Mouse (Mus musculus) kidney, embryonic 16.5 days (tissue): ENCODE data around the gene Nr2c2ap. TPM values are rescaled to one million over a fixed set of nuclear protein-coding genes. Genes with fewer than 3 reads are reported as not detected.
A peak's percentile ranks its signal among the peaks of the same experiment; 100 is the strongest.

Source experiments
- ATAC-seq: fragments of 200-750 bp; cut with Nextera tagmentation; 2 replicates; pipeline ENCODE4 v1.8.0; 2017; ENCODE audit warnings: moderate TSS enrichment; ENCODE audit not compliant: low FRiP score, low TSS enrichment
- H3K27ac ChIP-seq: fragments of 300-500 bp; sonication (generic); 2 replicates; pipeline ENCODE4 v1.5.1; 2014; ENCODE audit warnings: low read length
- H3K27me3 ChIP-seq: fragments of 300-500 bp; sonication (generic); 2 replicates; pipeline ENCODE4 v1.6.1; 2014; ENCODE audit warnings: low read length, control low read depth, mixed read lengths; ENCODE audit not compliant: insufficient read depth
- H3K36me3 ChIP-seq: fragments of 300-500 bp; sonication (generic); 2 replicates; pipeline ENCODE4 v1.6.1; 2014; ENCODE audit warnings: low read length, control low read depth, mixed read lengths; ENCODE audit not compliant: insufficient read depth
- H3K4me1 ChIP-seq: fragments of 300-500 bp; sonication (generic); 2 replicates; pipeline ENCODE4 v1.6.1; 2014; ENCODE audit warnings: low read length, control low read depth, mixed read lengths; ENCODE audit not compliant: insufficient read depth
- H3K4me2 ChIP-seq: fragments of 300-500 bp; sonication (generic); replicated peaks from 2 replicates; pipeline ENCODE4 v1.6.1; 2014; ENCODE audit warnings: low read depth, low read length
- H3K4me3 ChIP-seq: fragments of 300-500 bp; sonication (generic); 2 replicates; pipeline ENCODE4 v1.5.1; 2014; ENCODE audit warnings: mild to moderate bottlenecking, low read length
- H3K9ac ChIP-seq: fragments of 300-500 bp; sonication (generic); replicated peaks from 2 replicates; pipeline ENCODE4 v1.6.1; 2014; ENCODE audit warnings: low read length
- H3K9me3 ChIP-seq: fragments of 300-500 bp; sonication (generic); 2 replicates; pipeline ENCODE4 v1.6.1; 2016; ENCODE audit warnings: low read length, control low read depth
- WGBS: fragments of 180-500 bp; shearing (Covaris S2); extraction: QIAGEN DNeasy Blood & Tissue Kit; methylation state at CpG from one replicate; pipeline ENCODE4 v1.1.7; 2014; 5-methylcytosine and 5-hydroxymethylcytosine counted together
- polyA plus RNA-seq: library from polyadenylated mRNA; unstranded; fragments of >200 nt; fragmentation: Nextera tagmentation; extraction: Ambion mirVana; gene quantifications from 2 replicates; pipeline ENCODE4 v1.2.1, GENCODE M21; 2015

Gene Nr2c2ap
- polyA plus RNA-seq, 1 experiment from 2014 or later = 35.2 TPM

DNA sequence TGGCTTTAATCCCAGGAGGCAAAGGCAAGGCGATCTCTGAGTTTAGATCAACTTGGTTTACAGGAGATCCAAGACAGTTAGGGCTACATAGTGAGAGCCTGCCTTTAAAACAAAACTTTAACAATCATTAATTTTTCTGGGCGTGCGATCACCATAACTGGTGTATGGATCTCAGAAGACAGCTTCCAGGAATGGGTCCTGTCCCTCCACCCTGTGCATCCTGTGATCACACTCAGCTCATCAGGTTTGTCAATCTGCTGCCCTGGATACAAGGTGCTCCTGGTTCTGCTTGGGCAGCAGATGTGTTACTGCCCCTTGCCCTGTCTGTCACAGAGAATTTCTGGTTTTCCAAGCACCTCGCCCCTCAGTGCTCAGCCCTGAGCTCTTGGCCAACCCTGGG is 28.1 kb downstream of the Nr2c2ap start:
- H3K27me3 ChIP-seq = 0 out of 2 replicates have a peak, but pooled peaks cover 3% of the 10 kb centered on the region
- no peak overlapping the region for H3K9ac ChIP-seq
- no peak overlapping the region for H3K4me3 ChIP-seq
- H3K4me1 ChIP-seq = peaks cover 4% of the 10 kb centered on the region; the same call in 1 of the 2 replicates
- WGBS = 81% methylated on average over 4 of the region's 4 CpGs
- no peak overlapping the region for H3K4me2 ChIP-seq
- no peaks in the 10 kb centered on the region for H3K36me3 ChIP-seq
- no peak for ATAC-seq
- H3K27ac ChIP-seq = no peak overlapping the region
- H3K9me3 ChIP-seq = no peaks in the 10 kb centered on the region

- Histone ChIP-seq H3K36me3 (no peaks in the 10 kb centered on the region), H3K4me1 (peaks cover 4% of the 10 kb centered on the region; the same call in 1 of the 2 replicates), H3K4me2 (no peak overlapping the region), H3K4me3 (no peak overlapping the region), H3K9me3 (no peaks in the 10 kb centered on the region), H3K27ac (no peak overlapping the region), H3K9ac (no peak overlapping the region), H3K27me3 (0 out of 2 replicates have a peak, but pooled peaks cover 3% of the 10 kb centered on the region)
- 68% methylated on average over 13 of the region's 13 CpGs for WGBS
- no peak for ATAC-seq
These were observed 28.9 kb downstream of the Nr2c2ap start for GRCm38 (mm10) chr8:70160015-70160414.

GRCm38 (mm10) chr8:70163316-70163715 is 32.2 kb downstream of the Nr2c2ap start:
- H3K36me3 ChIP-seq = no peaks in the 10 kb centered on the region
- H3K9me3 ChIP-seq = no peaks in the 10 kb centered on the region
- H3K4me1 ChIP-seq = peaks cover 15% of the 10 kb centered on the region
- H3K27ac ChIP-seq = no peak overlapping the region
- no peak for ATAC-seq
- no peak overlapping the region for H3K9ac ChIP-seq
- no peak overlapping the region for H3K4me3 ChIP-seq
- peaks cover 13% of the 10 kb centered on the region for H3K27me3 ChIP-seq
- no peak overlapping the region for H3K4me2 ChIP-seq
- WGBS = 80% methylated on average over 3 of the region's 3 CpGs

- Histone ChIP-seq H3K4me3 (peak overlapping the region; percentile 39), H3K9me3 (no peaks in the 10 kb centered on the region), H3K4me1 (peaks cover 17% of the 10 kb centered on the region), H3K4me2 (peak overlapping the region; percentile 63), H3K27me3 (peaks cover 9% of the 10 kb centered on the region), H3K36me3 (no peaks in the 10 kb centered on the region), H3K9ac (peak overlapping the region; percentile 55), H3K27ac (no peak overlapping the region)
- WGBS = under 1% methylated on average over 21 of the region's 21 CpGs
- peak; percentile 83 for ATAC-seq
These were observed 35.5 kb downstream of the Nr2c2ap start for GRCm38 (mm10) chr8:70166504-70167110.

DNA sequence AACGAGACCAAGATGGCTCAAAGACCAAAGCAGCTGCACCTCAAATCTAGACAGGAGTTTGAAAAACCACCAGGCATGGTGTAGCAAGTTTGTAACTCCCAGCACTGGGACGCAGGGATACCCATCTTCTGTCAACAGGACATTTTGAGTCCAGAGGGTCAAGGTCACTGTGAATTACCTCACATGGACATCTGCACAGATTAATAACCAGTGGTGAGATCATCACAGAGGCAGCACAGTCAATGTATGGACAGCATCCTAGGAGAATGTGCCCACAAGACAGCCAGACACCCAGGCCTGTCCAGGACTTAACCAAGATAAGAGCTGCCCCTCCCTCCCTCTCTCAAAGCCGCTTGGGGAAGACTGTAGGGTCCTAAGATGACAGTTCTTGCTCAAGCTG is 39.0 kb downstream of the Nr2c2ap start:
- Histone ChIP-seq H3K27me3 (peaks cover 9% of the 10 kb centered on the region), H3K4me1 (peaks cover 26% of the 10 kb centered on the region), H3K4me2 (no peak overlapping the region), H3K4me3 (no peak overlapping the region), H3K9me3 (no peaks in the 10 kb centered on the region), H3K27ac (no peak overlapping the region), H3K36me3 (no peaks in the 10 kb centered on the region), H3K9ac (no peak overlapping the region)
- WGBS = 75% methylated on average over 3 of the region's 3 CpGs
- ATAC-seq = no peak

GRCm38 (mm10) chr8:70170748-70171147 is 39.6 kb downstream of the Nr2c2ap start:
- Histone ChIP-seq H3K36me3 (no peaks in the 10 kb centered on the region), H3K9ac (no peak overlapping the region), H3K4me1 (peaks cover 25% of the 10 kb centered on the region), H3K27ac (no peak overlapping the region), H3K9me3 (no peaks in the 10 kb centered on the region), H3K4me3 (no peak overlapping the region), H3K4me2 (no peak overlapping the region), H3K27me3 (peaks cover 6% of the 10 kb centered on the region)
- WGBS = 61% methylated on average over 3 of the region's 3 CpGs
- ATAC-seq = no peak

DNA sequence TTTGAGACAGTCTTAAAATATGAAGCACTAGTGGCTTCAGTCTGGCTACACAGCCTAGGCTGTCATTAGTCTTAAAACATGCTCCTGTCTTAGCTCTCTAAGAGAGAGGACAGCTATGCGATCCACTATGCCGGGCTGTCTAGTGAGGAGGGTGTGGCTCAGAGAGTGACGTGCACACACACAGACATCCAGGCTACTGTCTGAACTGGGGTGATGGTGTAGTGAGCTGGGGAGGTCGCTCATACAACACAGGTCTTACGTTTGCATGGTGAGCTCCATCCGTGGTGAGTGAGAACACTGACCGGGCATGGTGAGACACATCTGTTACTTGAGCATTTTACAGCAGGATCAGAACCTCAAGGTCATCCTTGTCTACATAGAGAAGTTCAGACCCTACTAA is 40.1 kb downstream of the Nr2c2ap start:
- peak overlapping the region; percentile 66; the same call in 1 of the 2 replicates for H3K4me2 ChIP-seq
- WGBS = 73% methylated on average over 7 of the region's 7 CpGs

GRCm38 (mm10) chr8:70172043-70172681 is 41.0 kb downstream of the Nr2c2ap start, which contains the start of gene Tmem161a:
Gene Tmem161a (plus strand): TSS chr8:70172356.
- Histone ChIP-seq H3K9me3 (no peaks in the 10 kb centered on the region), H3K27me3 (peaks cover 2% of the 10 kb centered on the region), H3K9ac (peak within 1 kb of the TSS; percentile 81), H3K4me1 (peaks cover 14% of the 10 kb centered on the region; the same call in 1 of the 2 replicates), H3K4me3 (peak within 1 kb of the TSS; percentile 72), H3K27ac (peak within 1 kb of the TSS; percentile 25), H3K4me2 (peak within 1 kb of the TSS; percentile 66), H3K36me3 (peaks cover 7% of the 10 kb centered on the region; the same call in 1 of the 2 replicates)
- 2% methylated on average over 27 of the region's 27 CpGs for WGBS
- peak; percentile 96 for ATAC-seq

More for the DNA sequence above, 40.1 kb downstream of the Nr2c2ap start:
- Histone ChIP-seq H3K9me3 (no peaks in the 10 kb centered on the region), H3K4me3 (no peak overlapping the region), H3K36me3 (no peaks in the 10 kb centered on the region), H3K27ac (peak overlapping the region; percentile 25; the same call in 1 of the 2 replicates), H3K4me1 (peaks cover 20% of the 10 kb centered on the region), H3K27me3 (peaks cover 4% of the 10 kb centered on the region), H3K9ac (no peak overlapping the region; the same call in 1 of the 2 replicates)
- ATAC-seq = no peak

DNA sequence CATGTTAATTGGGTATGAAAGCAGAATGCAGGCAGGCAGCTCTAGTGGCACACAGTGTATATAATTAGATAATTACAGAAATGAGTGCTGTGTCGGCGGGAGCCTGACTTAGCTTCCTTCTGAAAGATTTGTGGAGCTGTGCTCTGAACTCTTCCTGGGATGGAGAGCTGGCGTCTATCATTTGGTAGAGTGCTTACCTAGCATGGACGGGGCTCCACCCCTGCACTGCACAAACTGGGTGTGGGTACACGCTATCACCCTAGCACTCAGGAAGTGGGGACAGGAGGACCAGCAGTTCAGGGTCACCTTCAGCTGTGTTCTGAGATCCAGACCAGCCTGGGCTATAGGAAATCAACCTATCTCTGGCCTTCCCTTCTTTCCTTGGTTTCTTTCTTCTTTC is 42.2 kb downstream of the Nr2c2ap start:
- 0 out of 2 replicates have a peak overlapping the region, but pooled peaks have one; percentile 66 for H3K4me2 ChIP-seq
- 82% methylated on average over 5 of the region's 5 CpGs for WGBS
- H3K4me3 ChIP-seq = no peak overlapping the region

GRCm38 (mm10) chr8:70174079-70174478 is 42.9 kb downstream of the Nr2c2ap start:
- H3K9me3 ChIP-seq = no peaks in the 10 kb centered on the region
- whole genome bisulfite sequencing = 83% methylated on average over 7 of the region's 7 CpGs

More for the DNA sequence above, 42.2 kb downstream of the Nr2c2ap start:
- Histone ChIP-seq H3K9ac (no peak overlapping the region), H3K27ac (no peak overlapping the region), H3K4me1 (peaks cover 14% of the 10 kb centered on the region; the same call in 1 of the 2 replicates), H3K27me3 (no peaks in the 10 kb centered on the region), H3K36me3 (peaks cover 12% of the 10 kb centered on the region; the same call in 1 of the 2 replicates), H3K9me3 (no peaks in the 10 kb centered on the region)
- ATAC-seq = no peak

More at GRCm38 (mm10) chr8:70174079-70174478, 42.9 kb downstream of the Nr2c2ap start:
- Histone ChIP-seq H3K9ac (no peak overlapping the region), H3K4me1 (peaks cover 14% of the 10 kb centered on the region; the same call in 1 of the 2 replicates), H3K27ac (no peak overlapping the region), H3K36me3 (peaks cover 12% of the 10 kb centered on the region; the same call in 1 of the 2 replicates), H3K4me2 (no peak overlapping the region), H3K27me3 (no peaks in the 10 kb centered on the region), H3K4me3 (no peak overlapping the region)
- no peak for ATAC-seq
